Mouse (Mus musculus) neutrophil, adult 5-6 weeks (primary cell): ENCODE results near the gene Srgap2. TPM values are rescaled to one million over a fixed set of nuclear protein-coding genes. Genes with fewer than 3 reads are reported as not detected.
"Not testable (repeated sequence)": the region's sequence is repeated elsewhere in the genome, so short reads cannot be mapped to it uniquely, and the experiment has no call there.

Experiments
- ATAC-seq: fragments of 151-379, 151-347 bp; 2 replicates; pipeline ENCODE4 v1.8.0; 2017; ENCODE audit warnings: mild to moderate bottlenecking, moderate TSS enrichment; ENCODE audit not compliant: insufficient number of reproducible peaks, poor library complexity, low FRiP score, severe bottlenecking; ENCODE audit errors: extremely low read depth
- total RNA-seq: library from RNA; stranded (forward); fragments of 200-1000 nt; gene quantifications from 2 replicates; pipeline ENCODE4 v1.2.3, GENCODE M21; 2017

The Srgap2 gene
- total RNA-seq, 1 experiment from 2014 or later, result 19.4 TPM

DNA sequence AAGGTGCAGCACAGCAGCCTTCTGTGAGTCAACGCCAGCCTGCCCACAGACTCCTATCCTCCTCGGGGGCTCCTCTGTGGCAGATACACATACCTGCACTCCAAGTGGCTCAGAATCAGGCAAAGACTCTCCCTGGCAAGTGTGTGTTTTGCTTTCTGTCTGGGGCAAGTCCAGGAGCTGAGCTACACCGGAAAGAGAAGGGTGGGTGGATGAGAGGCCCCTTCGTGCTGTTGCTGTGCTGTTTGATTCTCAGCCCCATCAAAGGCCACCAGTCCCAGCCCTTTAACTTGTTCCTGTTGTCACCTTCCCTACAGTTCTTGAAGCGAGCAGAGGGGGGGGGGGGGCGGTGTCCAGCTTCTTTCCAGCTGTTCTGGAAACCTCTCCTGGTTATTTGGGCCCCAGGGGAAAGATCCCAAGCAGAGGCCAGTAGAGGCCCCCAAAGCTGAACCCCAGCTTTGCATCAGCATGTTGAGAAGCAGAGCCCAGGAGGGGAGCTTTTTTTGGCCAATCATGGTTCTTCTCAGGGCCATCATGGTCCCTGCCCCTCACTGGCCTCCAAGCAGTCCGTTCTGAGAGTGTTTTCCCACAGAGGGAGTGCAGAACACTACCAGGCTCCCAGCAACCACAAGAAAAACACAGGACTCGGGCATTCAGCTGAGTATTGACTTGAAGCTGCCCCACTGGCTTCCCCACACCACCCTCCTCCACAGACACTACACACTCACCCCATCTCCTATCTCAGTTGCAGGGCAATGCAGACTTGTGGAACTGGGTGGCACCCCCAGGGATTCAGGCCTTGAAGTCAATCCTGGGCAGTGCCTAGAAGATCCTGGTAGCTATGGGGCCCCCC, 248.3 kb downstream of the Srgap2 start:
- no peak for ATAC-seq

DNA sequence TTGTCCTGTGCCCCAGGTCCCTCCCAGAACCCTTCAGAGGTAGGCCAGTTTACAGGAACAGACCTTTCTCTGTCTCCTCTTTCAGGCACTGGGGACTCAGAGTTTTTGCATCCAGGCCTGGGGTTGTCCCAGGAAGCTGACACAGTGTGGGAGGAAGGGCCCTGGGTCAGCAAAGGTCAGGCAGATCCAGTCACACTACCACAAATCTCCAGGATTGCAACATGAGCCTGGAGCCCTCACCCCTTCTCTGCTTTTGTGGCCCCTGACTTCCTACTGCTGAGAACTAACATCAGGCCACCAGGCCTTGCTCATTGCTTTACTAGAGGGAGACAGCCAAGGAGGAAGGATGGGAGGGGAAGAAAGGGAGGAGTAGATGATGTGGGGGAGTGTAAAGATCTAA, 250.3 kb downstream of the Srgap2 start:
- 0 out of 2 replicates have a peak, but pooled peaks have one; percentile 6 for ATAC-seq

DNA sequence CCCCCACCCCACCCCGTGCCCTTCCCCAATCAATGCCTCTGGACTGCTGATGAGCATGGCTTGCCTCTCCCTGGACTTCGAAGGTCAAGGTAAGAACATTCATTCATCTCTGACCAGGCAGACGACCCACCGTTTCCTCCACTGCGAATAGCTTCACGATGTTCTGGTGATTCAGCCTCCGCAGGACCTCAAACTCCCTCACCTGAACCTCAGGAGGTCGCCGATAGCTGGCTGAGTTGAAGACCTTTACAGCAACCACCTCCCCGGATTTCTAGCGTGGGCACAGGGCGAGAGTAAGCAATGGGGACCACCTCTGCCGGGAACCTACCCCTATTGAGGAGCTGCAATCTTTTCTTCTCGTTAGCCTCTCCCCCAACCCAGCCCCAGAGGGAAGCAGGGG, 251.6 kb downstream of the Srgap2 start:
- ATAC-seq, result no peak

DNA sequence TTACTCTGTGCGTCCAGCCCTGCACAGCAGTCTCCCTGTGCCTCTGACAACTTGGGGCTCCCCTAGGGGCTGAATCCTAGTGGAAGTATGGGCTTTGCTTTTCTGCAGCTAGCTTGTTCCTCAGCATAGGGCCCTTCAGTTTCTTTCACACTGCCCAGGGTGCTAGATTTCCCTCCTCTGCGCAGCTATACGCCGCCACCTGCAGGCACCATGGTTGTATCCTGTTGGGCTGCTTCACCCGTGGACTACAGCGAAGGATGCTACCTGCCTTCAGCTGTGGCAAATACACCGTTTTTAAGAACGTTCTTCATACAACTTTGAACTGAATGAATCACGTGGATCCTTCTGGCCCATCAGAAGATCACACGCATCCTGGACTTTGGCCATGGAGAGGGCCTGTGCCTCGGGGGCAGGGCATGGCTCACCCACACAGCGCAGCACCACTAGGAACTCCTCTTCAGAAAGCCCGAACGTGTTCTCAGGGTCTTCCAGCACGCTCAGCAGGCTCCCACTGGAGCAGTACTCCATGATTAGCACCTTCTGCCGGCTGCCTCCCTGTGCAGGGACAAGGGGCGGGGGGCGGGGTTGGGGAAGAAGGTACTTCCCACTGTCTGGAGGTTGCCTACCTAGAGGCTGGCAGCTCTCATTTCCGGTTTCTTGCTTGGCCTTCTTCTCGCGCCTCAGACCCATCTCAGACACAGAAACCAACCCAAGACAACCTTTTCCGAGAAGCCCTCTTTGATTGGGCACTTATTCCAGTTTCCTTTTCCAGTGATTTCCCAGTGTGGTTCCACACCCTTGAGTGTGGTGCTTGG, 252.2 kb downstream of the Srgap2 start:
- no peak for ATAC-seq

DNA sequence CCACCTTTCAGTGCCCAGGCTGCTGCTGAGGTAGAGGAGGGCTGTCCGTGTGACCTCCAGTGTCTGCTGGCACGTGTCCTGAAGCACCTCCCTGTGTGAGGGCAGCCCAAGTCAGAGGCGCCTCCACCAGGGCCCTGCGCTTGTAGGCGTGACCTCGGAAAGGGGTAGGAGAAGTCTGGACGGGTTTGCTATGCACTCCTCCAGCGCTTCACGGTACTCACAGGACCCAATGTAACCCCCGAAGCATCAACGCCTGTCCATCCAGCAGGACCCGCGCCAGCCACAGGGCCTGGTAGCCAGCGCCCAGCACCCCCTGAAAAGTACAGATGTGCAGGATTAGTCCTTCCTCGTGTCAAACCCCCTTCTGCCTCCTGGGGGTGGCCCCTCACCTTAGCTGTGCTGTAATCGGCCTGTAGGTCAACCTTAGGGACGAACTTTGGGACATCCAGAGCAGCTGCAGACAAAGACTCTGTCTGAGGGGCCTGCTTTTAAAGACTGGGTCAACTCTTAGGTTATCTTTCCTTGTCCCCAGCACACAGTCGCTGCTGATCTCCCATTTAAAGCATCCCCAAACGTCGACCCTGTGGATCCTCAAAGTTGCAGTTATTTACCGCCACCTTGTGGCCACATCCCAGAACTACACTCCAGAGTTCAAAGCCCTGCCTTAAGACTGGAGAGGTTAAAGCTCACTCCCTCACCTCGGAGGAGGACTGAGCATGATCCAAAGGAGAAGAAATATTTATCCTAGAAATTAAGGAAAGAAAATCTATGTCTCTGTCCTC, 257.2 kb downstream of the Srgap2 start:
- ATAC-seq, result peak; percentile 68

DNA sequence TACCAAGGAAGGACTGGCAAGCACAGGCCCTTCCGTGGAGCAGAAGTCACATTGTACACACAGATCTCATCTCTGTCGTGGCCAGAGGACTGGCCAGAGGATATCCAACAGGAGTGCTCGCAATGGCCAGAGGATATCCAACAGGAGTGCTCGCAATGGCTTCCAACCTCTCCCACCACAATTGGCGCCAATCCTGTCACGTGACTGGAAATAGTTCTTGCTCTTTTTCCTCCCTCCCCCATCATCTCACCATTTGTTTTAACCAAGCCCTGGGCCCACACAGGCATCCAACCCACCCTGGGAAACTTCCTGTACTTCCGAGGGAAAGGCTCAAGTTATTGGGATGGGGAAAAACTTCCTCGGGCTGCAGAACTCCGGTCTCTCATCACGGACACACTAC, 258.4 kb downstream of the Srgap2 start:
- ATAC-seq, result no peak

DNA sequence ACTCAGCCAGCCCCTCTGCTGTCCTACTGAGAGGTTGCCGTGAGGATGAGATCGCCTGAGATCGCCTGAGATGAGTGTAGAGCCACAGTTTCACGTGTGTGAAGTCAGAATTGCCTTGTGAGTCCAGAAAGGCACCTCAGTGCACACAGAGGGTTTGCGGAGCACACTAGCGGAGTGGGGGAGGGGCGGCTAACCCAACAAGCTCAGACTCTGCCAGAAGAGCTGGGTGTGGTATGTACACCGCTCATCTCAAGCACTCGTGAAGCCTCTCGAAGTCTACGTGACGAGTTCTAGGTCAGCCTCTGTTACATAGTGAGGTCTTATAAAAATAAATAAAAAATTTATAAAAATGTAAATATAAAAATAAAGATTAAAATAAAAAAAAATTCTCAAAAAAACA, 263.2 kb downstream of the Srgap2 start:
- no peak for ATAC-seq

DNA sequence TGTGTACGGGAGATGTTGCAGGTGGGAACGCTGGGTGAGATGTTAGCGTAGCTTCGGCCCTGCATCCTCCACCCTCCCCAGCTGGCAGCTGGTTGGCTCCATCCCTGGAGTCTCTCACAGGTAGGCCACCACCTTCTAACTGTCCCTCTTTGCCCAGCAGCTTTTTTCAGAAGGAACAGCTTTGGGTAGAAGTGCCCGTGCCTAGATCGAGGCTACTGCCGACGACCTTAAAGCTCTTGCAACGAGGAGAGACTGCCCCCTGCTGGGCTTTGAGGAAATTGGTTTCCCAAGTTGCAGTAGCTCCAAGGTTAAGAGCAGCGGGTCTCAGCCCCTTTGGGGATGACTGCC, 266.9 kb downstream of the Srgap2 start:
- ATAC-seq, result peak; percentile 57

DNA sequence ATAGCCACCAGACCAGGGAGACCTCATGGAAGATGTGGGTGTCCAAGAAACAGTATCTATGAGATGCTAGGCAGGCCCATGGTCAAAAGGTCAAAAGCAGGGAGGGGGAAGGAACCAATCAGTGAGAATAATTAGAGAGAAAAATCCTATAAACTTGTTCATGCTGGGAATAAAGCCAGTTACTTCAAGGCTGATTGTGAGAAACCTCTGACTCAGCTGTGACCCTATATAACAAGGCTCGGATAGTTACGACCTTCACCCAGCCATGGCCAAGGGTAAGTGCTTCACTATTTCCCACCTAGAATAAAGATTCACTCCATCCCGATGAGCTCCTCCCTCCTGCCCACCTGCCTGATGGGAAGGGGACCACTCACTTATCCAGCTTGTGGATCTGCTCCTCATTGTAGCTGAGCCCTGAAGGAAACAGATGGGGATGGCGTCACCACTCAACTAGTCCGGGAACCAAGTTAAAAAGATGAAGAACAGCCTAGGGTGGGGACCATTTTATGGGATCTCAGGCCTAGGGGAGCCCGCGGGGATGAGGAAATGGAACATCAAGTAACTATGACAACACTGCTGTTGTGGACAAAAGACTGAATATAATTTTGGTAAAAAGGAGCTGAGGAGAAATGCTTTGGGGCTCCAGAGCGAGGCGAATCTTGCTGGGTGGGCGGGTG, 267.4 kb downstream of the Srgap2 start:
- no peak for ATAC-seq

DNA sequence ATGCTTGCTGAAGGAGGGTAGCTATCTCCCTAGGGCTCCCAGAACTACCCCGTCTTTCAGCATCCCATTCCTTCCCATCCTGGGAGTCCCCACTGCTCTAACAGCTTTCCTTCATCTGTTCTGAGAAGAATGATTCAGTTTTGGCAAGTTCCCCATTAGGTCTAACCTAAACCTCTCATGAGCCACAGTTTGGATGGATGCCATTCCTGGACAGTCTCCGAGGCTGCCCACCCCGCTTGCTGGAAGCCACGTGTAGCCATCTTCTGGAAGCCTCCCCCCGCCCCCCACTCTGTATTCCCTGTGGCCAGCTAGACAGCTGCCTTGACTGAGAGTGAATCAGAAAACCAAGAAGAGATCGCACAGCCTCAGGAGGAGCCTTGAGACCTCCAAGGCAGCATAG, 269.9 kb downstream of the Srgap2 start:
- no peak for ATAC-seq

DNA sequence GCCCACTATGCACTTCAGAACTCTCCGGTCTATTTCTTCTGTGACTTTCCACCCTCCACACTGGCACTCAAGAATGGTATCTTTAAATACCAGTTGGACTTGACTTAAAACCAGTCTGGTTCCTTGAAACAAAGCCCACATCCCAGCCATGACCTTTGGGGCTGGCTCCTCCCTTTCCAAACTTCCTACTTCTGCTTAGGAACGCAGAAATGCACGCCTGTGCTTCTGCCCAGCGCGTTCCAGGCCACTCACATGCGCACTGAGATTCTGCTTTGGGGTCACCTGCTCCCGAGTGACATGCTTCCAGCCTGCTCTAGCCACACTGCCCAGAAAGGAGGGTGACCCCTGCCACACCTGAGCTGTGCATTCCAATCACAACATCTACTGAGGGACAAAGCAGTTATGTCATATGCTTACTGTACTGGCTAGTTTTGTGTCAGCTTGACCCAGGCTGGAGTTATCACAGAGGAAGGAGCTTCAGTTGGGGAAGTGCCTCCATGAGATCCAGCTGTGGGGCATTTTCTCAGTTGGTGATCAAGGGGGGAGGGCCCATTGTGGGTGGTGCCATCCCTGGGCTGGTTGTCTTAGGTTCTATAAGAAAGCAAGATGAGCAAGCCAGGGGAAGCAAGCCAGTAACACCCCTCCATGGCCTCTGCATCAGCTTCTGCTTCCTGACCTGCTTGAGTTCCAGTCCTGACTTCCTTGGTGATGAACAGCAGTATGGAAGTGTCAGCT, 274.5 kb downstream of the Srgap2 start:
- ATAC-seq, result not testable (repeated sequence)

DNA sequence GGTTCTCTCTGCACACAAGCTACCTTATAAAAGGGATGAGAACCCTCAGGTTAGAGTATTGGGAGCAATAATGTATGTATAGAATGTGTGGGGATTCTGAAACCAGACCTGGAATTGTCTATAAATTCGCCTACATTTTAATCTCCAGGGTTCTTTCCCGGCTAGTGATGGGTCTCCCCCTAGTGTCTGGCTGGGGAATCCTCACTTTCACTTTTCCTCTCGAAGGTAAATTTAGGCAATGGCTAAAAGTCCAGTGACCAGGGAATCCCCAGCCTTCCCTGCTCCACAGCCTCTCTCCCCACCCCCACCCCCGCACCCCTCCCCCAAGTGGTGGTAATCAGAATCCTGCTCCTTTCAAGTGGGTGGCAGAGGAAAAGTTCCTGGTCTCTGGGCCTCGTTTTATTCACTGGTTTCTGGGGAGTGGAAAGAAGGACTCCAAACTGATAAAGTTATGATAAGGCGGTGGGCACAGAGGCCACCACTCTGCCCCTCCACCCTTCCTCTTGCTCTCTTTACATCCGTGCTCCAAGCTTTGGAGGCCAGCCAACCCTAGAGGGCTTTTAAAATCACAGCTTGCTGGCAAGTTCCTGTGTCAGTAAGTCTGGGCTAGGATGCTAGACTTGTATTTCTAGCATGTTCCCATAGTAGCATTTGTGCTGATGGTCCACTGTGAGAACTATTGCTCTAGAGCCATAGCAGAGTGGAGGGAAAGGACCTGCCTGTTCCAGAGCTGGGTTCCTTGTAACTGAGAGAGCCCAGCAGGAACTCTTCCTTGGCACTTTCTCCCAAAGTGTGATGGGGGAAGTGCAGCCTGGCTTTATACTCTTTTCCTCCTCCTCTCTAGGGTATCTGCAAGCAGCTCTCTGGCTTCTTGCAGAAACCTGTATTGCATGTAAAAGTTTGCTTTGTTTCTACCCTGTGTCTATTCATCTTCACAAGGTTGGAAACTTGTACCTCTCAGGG, 280.4 kb downstream of the Srgap2 start:
- no peak for ATAC-seq

DNA sequence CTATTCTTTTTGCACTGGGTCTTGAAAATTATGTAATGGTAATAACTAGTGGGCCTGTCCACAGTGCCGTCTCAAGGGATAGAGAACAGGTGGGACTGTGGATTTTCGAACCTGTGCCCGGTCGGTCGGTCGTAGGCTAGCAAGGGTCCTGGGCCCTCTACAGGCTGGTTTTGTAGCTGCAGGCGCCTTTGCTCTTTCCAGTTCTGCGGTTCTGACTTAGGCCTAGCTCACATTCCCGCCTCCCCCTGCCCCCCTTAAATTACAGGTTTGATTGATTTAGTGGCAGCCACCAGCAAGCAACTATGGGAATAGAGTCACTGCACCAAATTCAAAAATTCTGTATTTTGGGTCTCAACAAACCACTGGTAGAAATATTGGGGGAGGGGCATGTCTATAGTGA, 281.2 kb downstream of the Srgap2 start:
- peak; percentile 51; the same call in 1 of the 2 replicates for ATAC-seq

DNA sequence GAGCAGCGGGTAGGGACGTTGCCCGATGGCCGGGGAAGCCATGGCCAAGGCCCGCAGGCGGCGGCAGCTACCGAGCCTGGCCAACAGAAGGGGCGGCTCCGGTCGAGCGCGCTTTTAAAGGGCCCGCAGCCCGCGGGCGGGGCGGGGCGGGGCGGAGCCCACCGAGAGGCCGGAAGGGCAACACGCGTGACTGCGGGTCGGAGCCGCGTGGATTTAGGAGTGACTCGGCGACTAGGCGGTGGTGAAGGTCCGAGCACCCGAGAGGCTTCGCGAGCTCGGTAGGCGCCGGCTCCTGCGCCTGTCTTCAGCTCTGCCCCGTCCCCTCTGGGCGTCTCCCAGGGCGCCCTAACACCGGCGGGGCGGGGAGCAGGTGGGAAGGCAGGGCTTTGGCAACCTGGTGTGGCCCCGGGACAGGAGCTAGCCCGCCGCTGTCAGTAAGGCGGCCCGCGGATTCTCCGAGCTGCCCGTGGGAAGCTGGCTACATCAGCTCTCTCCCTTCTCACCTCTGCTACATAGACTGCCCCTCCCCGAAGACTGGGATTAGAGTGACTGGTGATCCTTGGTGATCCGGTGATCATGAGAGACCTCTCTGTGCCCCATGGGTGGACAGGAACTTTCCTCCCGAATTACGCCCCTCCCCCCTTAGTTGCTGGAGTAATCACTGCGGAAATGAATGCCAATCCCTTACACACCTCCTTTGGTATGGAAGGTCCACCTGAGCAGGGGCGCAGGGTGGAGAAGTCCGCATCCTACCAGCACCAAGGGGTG, 281.9 kb downstream of the Srgap2 start, which contains the start of gene Rassf5:
Rassf5 (minus strand) TSS at position 170 of the 768 bp plus-strand sequence.
- peak; percentile 29; the same call in 1 of the 2 replicates for ATAC-seq

DNA sequence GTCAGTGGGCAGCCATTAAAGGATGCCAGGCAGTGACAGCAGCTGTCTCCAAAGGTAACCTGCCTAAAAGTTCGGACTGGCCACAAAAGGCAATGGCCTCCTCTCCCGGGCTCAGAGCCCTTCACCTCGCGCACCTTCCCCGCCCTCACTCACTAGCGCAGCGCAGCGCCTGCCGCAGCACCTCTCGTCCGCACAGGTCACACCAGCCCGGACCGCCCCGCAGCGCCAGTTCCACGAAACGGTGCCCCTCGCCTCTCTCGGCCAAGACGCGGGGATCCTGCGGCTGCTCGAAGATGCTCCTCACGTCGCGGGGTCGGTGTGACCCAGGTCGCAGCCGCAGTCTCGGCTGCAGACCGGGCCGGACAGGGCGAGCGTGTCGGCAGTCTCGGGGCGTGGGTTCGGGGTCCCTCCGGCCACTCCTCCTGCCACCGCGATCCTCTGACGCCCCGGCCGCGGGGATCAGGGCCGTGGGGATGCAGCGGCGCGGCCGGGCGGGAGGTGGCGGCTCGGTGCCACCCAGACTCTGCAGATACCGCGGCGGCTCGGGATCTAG, 282.5 kb downstream of the Srgap2 start:
- ATAC-seq, result no peak

DNA sequence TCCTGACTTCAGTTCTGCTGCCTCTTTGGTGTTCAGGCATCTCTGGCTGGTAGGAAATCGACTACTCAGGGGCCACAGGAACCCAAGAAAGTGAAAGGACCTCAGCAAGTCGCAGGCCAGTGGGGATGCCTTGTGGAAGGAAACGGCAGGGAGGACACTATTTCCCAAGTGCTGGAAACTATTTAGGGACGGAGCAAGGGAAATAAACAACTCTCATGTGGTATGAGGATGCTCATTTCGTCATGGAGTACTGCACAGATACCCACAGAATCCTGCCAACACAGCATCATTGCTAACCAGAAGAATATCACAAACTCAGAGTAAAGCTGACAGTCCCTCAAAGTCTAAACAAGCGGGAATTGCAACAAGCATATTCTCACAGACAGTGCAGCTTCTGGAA, 284.2 kb downstream of the Srgap2 start:
- ATAC-seq, result no peak
